Mouse (Mus musculus): ENCODE data around the gene Zfp322a.

DNA sequence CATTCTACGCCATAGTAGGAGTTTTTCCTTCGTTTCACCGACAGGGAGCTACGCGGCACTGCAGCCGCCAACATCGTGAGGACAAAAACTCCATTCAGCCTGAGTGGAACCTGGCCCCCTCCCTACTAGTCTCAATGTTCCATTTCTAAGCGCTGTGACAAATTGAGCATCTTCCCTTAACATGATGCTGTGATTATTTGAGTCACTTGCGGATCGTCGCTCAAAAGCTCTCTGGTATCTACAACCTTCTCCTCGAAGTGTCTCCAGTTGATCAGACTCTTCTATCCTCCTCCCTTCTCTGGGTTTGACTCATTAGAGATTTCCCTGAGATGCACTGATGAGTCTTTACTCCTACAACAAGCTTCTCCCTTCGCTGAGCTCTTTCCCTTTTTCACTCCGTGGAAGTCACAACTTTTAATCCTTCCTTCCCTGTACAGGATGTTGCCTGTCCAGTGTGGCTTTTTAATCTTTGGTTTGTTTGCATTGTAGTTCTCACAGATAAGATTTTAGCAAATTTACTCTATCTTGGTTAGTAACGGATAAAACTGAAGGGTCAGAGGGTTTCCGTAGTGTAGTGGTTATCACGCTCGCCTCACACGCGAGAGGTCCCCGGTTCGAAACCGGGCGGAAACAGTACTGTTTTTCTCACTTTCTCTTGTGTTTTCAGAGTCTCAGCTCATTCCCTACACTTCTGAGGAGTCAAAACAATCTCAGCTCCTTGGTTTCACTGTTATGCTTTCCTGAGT is 61.8 kb downstream of the Zfp322a start:
- TF ChIP-seq POLR2A (IDR thresholded peaks at IDR 0.05; ENCODE audit: borderline replicate concordance, control insufficient read depth, low read depth, low read length) = no peak
- TF ChIP-seq CTCF (IDR thresholded peaks at IDR 0.05; ENCODE audit: control insufficient read depth, insufficient read depth, low read length) = no peak

All from bone marrow, adult 2 months (tissue).